Mouse (Mus musculus): ENCODE measurements around the gene Cyyr1.

Gene Cyyr1

DNA sequence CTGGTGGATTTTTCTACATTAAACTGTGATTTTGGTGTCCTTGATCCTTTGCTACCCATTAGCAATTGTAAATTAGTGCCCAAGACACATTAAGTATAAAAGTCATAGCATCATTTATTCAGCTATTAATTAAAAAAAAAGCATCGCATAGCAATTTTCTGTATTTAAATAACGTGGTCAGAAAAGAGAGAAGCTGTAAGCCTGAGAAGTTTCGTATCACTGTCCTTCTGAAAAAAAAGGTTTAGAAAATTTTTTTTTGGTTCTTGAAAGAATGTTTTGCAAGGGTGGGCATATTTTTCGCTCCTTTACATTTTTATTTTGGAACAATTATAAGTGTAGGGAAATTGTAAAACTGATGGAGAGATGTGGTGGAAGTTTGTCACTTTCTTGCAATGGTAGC lies 83.1 kb downstream of the Cyyr1 start:
- DNase-seq (ENCODE audit: low read depth), result no peak

DNA sequence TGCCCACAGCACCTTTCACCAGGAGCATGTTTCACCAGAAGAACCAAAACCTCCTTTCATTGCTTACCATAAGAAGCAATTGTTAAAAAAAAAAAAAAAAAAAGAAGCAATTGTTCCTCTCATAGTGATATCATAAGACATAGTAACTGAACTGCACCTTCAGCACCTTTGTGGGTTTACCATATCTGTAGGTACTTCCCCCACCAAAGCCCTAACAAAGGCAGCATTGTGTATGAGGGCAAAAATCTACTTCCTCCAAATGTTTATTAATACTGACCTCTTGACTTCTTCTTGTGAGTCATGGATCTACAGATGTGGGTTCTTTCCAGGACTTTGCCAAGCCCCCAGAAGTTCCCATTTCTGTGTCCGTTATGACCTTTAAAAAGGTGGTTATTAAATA lies 98.2 kb downstream of the Cyyr1 start:
- no peak for DNase-seq (ENCODE audit: low read depth)

DNA sequence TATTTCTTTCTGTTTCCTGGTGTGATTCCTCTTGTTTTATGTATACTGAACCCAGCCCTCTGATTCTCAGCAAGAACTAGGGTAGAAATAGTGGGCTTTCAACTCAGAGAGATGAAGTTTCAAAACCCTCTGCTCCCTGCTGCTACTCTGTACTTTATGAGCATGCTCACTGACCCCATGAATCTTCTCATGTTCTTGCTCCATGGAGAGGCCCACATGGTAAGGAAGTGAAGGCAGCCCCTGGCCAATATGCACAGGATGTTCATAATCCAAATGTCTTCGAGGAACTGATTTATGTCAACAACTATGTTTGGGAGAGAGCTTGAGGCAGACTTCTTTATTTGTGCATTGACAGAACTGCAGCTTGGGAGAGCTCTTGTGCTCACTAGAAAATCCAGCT lies 106.9 kb downstream of the Cyyr1 start:
- no peak for DNase-seq (ENCODE audit: low read depth)

DNA sequence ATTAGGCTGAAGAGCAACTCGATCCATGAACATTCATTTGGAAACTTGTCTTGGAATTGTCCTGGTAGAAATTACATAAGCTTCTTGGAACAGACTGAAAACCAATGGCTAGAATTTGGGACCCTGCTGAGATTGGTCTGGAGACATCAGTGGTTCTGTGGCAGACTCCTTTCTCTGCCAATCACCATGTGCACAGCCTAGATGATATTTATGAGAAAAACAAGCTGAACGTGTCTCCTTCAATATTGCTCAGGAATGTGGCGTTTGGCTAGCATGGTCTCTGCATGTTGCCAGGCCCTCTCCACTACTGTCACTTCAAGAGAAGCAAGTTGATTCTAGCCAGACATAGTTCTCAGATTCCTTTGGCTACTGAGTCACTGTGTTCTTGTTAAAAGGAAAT lies 107.4 kb downstream of the Cyyr1 start:
- peak; percentile 83 for DNase-seq (ENCODE audit: low read depth)

GRCm38 (mm10) chr16:85435427-85435826 lies 117.8 kb downstream of the Cyyr1 start:
- DNase-seq (ENCODE audit: low read depth), result no peak

DNA sequence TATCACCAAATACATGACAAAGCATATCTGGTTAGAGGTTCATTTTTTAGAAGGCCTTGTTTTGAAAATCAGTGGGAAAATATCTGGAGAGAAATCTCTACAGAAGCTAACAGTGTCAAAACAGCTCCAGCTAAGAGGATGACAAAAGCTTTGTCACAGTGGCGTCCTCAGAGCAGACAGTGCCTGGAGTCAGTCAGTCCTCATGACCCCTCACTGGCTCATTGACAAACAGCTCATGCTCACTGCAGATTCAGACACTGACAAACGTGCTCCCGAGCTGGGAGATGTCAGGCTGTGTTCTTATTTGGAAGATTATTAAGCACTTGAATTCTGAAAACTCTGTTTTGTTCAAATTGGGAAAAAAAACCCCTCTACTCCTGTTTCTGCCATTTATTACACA lies 124.0 kb downstream of the Cyyr1 start:
- DNase-seq (ENCODE audit: low read depth), result no peak

GRCm38 (mm10) chr16:85422889-85423288 lies 130.3 kb downstream of the Cyyr1 start:
- DNase-seq (ENCODE audit: low read depth), result peak; percentile 71

DNA sequence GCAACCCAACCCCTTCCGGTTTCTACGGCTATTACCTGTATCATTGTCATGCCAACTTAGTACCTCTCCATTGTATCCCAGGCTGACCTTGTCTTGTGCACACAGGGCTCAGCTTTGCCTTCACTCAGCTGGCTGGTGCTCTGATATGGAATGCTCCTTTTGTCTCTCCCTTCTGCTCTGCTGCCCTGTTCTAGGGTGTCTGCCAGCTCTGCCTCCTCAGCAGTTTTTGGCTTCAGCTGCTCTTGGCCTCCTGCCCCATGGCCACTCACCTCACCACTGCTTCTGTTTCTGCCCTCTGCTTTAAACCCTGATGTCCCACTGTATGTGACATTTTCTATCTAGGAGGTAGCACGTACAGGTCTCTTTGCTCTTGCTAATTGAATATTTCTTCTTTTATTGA lies 137.8 kb downstream of the Cyyr1 start:
- no peak for DNase-seq (ENCODE audit: low read depth)

- no peak for DNase-seq (ENCODE audit: low read depth)
These were observed 159.7 kb downstream of the Cyyr1 start for GRCm38 (mm10) chr16:85393430-85393948.

- DNase-seq (ENCODE audit: low read depth), result no peak
These were observed 166.4 kb downstream of the Cyyr1 start for GRCm38 (mm10) chr16:85386801-85387200.

Data from fibroblast of lung, adult 2 months (primary cell).